Mouse (Mus musculus) kidney, adult 18-20 months (tissue): ENCODE data around the gene Myadm.
"Not testable (repeated sequence)": the region's sequence is repeated elsewhere in the genome, so short reads cannot be mapped to it uniquely, and the experiment has no call there.

Experiments used
- DNase-seq: peaks from one replicate; pipeline ENCODE4 v3.0.0; 2021

The Myadm gene

DNA sequence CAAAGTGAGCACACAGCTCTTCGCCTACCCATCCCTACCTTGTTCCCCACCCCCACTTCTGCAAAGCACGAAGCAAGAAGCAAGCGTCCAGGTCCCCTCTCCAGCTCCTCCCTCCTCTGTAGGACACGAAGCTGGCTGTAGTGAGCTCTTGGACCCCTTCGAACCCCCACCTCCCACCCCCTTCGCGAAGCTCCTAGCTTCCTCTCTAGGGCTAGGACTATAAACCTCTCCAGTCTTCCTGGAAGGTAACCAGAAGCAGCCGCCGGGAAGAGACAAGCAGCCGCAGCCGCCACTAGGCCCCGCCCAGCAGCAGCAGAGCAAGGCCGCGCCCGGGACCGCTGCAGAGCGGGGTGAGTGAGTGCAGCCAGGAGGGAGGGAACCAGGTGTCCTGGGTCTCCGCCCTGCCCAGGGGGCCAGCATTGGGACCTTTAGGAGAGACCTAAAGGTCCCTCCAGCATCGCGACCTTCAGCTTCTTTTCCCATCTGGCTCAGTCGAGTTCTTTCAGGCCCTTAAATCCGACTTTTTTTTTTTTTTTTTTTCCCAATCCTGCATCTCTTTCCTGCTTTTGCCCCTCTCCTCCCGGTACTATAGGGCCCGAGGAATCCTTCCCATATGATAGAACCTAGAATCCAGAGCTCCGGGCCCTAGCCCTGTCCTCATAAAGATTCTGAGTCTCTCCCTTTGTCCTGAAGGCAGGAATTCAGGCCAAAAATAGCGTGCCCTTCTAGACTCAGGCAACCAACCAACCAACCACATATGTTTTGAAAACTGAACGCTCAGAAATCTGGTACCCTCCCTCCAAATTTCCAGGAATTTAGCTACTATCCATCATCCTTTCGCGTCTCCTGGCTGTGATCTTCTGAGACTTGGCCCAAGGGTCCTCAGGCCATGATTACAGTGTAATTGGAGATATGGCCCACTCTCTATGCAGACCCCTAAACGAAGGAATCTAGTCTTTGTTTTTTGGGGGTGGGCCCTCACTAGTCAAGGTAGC lies at the start of gene Myadm, which contains the start of gene Prkcg:
Gene Myadm (plus strand): TSS at position 105 of the 995 bp plus-strand sequence.
Gene Prkcg (plus strand): TSS at position 204 of the 995 bp plus-strand sequence.
- peak; percentile 71 for DNase-seq

DNA sequence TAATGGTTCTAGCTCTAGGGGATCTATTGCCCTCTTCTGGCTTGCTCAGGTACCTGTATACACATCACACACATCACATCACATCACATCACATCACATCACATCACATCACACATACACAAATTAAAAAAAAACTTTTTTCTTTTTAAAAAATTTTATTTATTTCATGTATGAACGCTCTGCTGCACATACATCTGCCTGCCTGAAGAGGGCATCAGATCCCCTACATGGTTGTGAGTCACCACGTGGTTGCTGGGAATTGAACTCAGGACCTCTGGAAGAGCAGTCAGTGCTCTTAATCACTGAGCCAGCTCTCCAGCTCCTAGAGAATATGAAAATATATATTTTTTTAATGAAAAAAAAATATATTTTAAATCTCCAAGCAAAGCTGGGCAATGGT lies 49.7 kb upstream of the Myadm start:
- no peak for DNase-seq

DNA sequence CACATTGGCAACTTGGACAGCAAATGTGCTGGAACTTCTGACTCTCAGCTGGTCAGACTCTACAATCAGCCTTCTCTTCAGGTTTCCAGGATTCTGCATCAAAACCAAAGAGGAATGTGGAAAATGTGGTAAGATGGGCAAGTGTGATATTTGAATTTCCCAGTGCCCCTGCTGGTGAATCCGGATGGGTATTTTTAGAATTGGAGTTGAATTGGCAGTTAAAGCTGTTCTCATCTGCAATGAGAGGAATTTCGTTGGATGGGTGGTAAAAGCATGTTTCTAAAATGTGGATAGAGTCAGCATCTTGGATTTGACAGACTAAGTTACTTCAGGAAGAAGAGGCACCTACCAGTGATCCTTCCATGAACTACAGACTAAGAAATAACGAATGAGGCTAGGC lies 28.2 kb upstream of the Myadm start:
- no peak for DNase-seq

DNA sequence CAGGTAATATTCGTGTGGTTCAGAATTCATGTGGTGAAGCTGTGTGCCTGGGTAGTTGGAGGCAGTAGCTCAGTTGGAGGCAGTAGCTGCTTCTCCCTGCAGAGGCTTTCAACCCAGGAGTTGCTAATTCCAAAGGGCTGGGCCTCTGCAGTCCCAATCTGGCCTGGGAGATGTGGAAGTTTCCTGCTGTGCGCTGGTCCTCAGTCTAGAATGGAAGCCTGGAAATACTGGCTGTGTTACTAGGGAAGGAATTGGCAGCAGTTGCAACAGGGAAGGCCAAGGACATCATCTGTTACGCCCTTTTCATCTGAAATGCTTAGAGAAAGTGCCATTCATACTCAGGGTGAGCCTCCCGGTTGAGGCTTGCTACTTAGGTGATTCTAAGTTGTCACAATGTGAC lies 27.4 kb upstream of the Myadm start:
- no peak for DNase-seq

DNA sequence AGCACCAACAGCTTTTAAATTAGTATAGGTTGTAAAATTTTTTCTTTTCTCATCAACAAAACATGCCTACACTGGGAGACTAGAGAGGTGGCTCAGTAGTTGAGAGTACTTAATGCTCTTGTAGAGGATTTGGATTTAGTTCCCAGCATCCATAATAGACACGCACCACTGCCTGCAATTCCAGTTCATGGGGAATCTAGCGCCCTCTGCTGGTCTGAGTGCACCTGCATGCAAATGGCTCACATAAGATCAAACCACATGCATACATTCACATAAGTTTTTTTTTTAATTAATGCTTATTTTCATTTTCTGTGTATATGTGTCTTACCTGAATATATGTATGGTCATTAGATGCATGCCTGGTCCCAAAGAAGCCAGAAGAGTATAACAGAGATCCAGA lies 26.1 kb upstream of the Myadm start:
- peak; percentile 38 for DNase-seq

DNA sequence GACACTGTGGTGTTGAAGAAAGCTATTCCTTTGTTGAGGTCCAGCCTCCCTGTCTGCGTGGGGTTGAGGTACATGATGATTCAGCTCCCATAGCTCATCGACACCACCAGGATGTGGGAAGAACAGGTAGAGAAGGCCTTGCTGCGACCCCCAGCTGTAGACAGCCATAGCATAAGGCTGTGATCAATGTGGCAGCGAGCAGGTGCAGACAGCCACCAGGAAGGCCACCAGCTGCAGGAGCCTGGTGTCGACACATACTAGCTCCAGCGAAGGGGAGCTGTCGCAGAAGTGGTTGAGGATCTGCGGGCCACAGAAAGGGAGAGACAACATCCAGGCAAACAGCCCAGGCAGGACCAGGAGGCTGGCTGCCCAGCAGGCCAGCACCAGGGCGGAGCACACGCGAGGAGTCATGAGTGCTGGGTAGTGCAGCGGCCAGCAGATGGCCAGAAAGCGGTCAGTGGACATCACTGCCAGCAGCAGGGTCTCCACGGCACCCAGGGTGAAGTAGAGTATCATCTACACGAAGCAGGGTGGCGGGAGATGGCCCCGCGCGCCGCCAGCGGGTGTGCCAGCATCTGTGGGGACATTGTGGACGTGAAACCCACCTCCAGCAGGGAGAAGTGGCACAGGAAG lies 24.4 kb upstream of the Myadm start:
- no peak for DNase-seq

DNA sequence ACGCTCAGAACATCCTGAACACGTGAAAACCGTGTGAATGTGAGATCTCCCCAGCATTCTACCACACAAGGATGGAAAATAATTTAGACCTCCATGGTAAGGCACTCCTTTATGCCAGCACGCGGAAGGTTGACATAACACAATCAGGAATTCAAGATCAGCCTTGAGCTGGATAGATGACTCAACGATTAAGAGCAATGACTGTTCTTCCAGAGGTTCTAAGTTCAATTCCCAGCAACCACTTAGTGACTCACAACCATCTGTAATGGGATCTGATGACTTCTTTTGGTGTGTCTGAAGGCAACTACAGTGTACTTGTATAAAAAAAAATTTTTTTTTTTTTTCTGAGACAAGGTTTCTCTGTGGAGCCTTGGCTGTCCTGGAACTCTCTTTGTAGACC lies 23.6 kb upstream of the Myadm start:
- DNase-seq: no peak

DNA sequence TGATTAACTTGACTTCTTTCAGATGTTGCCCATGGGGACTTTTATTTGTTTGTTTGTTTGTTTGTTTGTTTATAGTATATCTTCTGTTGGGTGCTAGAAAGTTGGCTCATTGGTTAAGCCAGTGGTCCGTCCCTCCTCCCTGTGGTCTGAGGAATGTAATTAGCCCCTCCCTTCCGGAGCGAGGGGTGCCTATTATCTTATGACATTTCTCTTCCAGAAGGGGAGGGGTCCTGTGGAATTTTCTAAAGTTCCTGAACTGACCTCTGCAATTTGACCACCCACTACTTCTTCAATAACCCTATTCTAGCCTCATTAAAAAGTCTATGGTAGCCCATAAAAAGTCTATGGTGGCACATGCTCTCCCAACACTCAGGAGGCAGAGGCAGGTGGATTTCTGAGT lies 21.6 kb upstream of the Myadm start:
- no peak for DNase-seq

DNA sequence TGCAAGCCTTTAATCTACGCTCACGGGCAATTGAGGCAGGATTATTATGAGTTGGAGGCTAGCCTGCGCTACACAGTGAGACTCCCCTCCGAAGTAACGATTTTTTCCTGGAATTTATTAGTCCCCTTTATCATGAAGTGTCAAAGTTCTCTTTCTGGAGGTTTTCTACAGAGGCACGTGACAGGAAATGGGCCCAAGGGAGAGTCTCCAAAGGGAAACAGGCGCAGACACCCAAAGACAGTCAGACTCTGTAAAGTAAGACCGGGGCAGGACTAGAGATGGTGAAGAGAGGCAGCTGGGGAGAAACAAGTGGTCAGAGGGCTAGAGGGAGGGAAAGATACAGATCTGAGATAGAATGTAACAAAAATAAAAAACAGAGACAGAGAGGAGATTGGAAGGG lies 21.0 kb upstream of the Myadm start:
- DNase-seq: no peak

DNA sequence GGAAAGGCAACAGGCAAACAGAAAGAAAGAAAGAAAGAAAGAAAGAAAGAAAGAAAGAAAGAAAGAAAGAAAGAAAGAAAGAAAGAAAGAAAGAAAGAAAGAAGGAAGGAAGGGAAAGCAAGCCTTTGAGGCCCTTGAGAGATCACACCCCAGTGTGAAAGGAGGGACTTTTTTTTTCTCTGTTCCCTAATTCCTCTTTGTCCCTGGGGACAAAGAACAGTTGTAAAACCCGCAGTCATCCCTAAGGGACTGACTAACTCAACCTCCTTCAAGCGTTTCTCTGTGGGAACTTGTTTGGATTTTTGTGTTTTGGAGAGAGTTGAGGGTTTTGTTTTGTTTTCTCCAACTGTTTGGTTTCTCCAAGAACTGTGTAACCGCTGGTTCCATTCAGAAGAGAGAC lies 20.6 kb upstream of the Myadm start:
- no peak for DNase-seq

DNA sequence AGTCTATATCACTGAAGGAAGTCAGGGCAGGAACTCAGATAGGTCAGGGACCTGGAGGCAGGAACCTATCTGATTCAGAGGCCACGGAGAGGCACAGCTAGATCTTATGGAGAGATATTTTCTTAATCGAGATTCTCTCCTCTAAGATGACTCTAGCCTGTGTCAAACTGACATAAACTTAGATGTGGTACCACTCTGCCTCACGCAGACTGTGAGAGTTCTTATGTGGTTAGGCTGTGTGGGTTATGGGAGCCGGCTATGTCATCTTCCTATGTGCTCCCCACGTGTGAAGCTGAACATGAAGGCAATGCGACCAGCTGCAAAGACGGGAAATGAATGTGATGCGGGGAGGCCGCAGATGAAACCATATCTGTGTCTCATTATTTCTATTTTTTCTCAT lies 16.7 kb upstream of the Myadm start:
- DNase-seq: no peak

DNA sequence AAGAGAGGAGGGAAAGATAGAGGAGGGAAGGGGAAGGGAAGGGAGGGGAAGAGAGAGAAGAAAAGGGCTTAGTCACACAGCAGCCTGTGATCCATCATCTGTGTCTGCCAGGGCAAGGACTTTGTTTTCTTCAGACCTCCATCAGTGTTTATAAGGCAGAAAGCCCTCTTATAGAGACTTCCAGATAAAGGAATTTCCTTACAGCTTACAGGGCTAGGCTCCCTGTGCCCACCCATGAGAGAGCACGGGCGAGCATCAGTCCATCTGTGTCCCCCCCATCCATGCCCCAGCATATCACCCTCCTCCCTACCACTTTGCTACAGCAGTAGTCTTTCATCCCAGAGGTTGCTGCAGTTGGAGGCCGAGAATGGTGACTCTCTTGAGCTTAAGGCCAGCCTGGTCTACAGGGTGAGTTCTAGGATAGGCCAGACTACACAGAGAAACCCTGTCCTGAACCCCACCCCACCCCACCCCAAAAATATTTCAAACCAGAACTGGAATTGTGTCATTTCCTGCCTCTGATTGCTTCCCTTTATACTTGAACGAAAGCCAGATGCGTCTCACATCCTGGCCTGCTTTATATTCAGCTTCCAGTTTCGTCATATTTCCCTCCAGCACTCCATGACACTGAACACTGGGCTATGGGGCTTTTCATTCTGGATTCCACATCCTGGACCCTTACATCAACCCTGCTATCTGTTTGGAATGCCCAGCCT lies 13.3 kb upstream of the Myadm start:
- DNase-seq: no peak

DNA sequence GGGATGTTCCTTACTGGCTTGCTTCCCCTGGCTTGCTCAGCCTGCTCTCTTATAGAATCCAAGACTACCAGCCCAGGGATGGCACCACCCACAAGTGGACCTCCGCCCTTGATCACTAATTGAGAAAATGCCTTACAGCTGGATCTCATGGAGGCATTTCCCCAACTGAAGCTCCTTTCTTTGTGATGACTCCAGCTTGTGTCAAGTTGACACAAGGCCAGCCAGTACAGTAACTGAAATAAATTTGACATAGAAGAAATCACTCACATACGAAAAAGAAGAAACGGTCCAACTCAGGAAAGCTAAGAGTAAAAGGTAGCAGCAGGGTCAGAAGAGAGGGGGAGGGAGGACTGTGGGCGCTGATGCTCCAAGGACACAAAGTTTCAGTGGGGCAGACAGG lies 12.1 kb upstream of the Myadm start:
- DNase-seq: not testable (repeated sequence)

DNA sequence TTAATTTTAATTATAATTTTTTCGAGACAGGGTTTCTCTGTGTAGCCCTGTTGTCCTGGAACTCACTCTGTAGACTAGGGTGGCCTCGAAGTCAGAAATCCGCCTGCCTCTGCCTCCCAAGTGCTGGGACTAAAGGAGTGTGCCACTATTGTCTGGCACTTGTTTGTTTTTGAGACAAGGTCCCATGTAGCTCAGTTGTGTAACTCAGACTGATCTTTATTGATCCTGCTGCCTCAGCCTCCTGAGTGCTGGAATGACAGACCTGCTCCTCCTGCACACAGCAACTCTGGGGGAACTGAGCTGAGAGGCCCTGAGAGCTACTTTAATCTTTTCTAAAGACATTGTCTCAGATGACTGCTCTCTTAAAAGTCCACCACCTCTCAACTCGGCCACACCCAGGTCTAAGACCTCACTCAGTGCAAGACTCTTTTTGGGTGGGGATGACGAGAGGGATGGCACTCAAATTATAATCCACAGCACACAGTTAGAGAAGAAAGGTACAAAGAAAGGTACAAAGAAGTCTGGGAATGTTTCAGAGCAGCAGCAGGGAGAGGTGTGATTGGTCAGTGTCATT lies 8.7 kb upstream of the Myadm start:
- no peak for DNase-seq

DNA sequence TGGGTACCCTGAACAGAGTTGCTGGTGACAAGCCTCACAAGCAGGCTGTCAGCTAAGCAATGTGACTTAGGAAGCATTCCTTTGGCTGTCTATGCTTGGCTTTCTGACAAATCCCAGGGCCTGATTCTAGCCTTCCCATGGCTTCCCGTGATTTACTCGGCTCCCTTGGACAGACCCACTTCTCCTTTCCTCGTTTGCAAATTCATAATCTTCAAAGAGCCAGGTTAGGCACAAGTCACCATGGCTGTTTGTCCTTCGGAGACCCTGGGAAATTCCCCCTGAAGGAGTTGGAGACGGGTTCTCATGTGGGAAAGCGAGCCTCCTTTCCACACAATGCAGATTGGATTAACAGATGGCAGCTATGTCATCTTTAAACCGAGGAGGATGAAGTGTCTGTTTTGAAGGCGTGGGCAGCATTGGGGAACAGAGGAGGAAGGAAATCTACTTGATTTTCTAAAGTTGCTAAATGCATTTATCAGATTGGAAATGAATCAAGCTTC lies 8.2 kb upstream of the Myadm start:
- no peak for DNase-seq

DNA sequence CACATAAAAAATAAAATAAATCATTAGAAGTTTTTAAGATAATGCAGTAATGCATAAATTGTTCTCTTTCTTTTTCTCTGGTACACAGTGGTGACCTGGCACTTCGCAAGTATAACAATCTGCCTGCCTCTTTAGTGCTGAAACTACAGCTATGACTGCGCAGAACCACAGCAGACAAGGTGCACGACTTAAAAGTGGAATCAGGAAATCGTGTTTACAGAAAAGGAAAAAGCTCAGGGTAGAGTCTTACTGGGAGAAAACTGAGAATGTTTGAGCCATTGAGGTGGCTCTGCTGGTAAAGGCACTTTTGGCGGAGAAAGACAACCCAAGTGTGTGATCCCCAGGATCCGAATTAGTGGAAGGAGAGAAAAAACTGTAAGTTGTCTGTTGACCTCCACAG lies 7.1 kb upstream of the Myadm start:
- DNase-seq: no peak

DNA sequence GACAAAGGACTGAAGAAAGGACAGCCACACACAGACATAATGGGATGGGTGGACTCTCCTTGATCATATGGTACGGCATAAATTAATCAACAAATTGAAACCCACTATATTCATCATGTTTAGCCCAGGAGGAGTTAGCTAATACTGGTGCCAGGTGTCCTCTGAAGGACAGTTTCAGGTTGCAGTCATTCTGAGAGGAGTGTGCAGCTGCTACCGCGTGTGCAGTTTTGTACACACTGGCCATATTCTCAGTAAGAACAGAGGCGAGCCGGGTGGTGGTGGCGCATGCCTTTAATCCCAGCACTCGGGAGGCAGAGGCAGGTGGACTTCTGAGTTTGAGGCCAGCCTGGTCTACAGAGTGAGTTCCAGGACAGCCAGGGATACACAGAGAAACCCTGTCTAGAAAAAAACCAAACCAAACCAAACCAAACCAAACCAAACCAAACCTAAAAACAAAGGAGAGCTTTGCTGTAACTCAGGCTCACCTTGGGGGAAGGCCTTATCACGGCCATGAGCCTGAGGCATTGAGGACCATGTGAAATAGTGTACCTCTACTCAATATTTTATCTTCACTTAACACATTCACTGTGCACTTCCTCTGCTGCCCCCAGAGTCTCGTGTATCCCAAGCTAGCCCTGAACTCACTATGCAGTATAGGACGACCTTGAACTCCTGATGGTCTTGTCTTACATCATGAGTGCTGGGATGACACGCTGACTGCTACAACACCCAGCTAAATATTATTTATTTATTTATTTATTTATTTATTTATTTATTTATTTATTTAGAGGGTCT lies 5.6 kb upstream of the Myadm start:
- DNase-seq: no peak

DNA sequence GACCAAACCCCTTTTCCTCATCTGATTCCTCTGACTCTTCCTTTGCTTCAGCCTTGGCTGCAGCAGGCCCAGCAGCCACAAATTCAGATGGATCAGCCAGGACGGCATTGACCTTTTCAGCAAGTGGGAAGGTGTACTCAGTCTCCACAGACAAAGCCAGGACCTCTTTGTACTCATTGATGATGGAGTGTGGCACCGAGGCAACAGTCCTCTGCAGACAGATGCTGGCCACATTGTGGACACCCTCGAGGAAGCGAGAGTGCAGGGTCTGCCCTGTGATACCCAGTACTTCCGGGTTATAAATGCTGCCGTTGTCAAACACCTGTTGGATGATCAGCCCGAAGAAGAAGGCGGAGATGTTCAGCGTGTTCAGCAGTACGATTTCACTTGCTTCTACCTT lies 4.3 kb upstream of the Myadm start:
- no peak for DNase-seq

DNA sequence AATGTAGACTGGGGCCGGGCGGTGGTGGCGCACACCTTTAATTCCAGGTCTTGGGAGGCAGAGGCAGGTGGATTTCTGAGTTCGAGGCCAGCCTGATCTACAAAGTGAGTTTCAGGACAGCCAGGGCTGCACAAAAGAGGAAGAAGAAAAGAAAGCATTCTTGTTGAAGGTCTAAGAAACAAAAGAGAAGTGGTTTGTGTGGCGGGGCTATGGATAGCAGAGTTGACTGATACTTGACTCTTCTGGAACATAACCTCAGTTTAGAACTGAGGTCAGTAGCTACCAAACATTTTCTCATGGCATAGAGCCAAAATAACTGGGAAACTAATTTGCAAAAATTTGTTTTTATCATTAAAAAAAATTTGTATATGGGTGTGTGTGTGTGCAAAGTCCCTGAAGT lies 2.8 kb upstream of the Myadm start:
- DNase-seq: no peak

DNA sequence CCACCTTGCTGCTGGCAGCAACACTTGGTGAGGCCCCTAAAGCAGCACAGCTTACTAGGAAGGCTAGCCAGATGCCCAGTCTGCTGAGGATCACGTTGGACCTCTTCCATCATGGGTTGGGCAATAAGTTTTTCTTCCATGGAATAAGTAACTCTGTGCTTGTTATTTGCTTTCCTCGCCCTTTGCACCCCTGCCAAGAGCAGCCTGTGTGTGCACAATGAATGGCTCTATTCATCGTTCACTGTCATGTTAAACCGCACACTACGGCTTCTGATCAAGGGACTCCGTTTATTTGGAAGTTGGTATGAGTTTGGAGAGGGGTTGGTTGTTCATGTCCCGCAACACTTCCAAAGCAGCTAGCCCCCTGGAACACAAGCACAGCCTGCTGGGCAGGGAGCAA lies 1.7 kb upstream of the Myadm start:
- no peak for DNase-seq

DNA sequence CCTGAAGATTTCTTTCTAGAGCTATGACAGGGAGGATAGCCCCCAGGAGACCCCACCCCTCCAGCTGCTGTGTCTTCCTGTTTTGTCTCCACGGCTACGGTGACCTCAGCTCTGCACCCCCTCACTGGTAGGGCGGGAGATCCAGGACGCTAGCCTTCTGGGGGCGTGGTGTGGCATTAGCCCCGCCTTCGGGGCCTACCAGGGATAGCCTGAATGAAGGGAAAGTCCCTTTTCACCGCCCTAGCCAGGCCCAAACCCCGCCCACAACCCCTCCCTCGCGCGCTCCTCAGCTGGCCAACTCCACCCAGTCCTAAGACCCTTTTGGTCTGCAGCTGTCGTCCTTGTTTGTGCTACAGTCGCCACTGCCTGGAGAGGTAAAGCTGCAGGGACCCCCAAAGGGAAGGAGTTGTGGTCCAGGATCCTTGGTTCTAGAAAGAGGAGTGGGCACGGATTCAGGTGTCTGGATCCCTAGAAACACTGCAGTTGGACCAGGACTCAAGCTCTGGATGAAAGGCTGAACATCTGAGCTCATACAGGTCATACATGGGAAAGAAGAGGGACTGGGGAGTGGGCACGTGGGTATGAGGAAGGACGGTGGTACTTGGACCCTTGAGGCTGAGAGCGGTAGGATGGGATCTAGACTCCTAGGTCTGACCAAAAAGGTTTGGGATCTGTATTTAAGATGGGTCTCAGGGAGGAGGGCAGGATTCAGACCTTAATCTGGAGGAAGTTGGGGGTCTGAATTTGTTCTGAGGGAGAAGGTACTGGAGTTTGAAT lies 1.6 kb downstream of the Myadm start:
- peak; percentile 88 for DNase-seq
